Mouse (Mus musculus) hindbrain, embryonic 10.5 days (tissue): ENCODE data around the gene Pnkd. TPM values are rescaled to one million over a fixed set of nuclear protein-coding genes. Genes with fewer than 3 reads are reported as not detected.

ENCODE experiments used
- DNase-seq: peaks from one replicate; pipeline ENCODE4 v3.0.0-alpha.2; 2017; ENCODE audit warnings: low spot score
- H3K27ac ChIP-seq: fragments of 300-500 bp; sonication (generic); 2 replicates; pipeline ENCODE4 v1.5.1; 2016; ENCODE audit warnings: mild to moderate bottlenecking, moderate library complexity
- H3K27me3 ChIP-seq: fragments of 300-500 bp; sonication (generic); 2 replicates; pipeline ENCODE4 v1.6.1; 2016; ENCODE audit warnings: mild to moderate bottlenecking; ENCODE audit not compliant: poor library complexity, insufficient read depth, severe bottlenecking
- H3K36me3 ChIP-seq: fragments of 300-500 bp; sonication (generic); 2 replicates; pipeline ENCODE4 v1.6.1; 2016; ENCODE audit warnings: mild to moderate bottlenecking, moderate library complexity
- H3K4me1 ChIP-seq: fragments of 300-500 bp; sonication (generic); replicated peaks from 2 replicates; pipeline ENCODE4 v1.6.1; 2016; ENCODE audit warnings: mild to moderate bottlenecking
- H3K4me3 ChIP-seq: fragments of 300-500 bp; sonication (generic); 2 replicates; pipeline ENCODE4 v1.5.1; 2016; ENCODE audit warnings: mild to moderate bottlenecking, moderate library complexity
- H3K9me3 ChIP-seq: fragments of 300-500 bp; sonication (generic); 2 replicates; pipeline ENCODE4 v1.6.1; 2016; ENCODE audit warnings: mild to moderate bottlenecking, moderate library complexity
- WGBS: fragments of 180-500 bp; shearing (Covaris S2); methylation state at CpG from one replicate; pipeline ENCODE4 v1.1.7; 2016; 5-methylcytosine and 5-hydroxymethylcytosine counted together
- polyA plus RNA-seq: library from polyadenylated mRNA; unstranded; fragments of >200 nt; fragmentation: Nextera tagmentation; extraction: Ambion mirVana; gene quantifications from 2 replicates; pipeline ENCODE4 v1.2.1, GENCODE M21; 2016

Pnkd gene
- polyA plus RNA-seq, 1 experiment from 2014 or later: 120 TPM

GRCm38 (mm10) chr1:74329899-74330431, 45.2 kb downstream of the Pnkd start:
- Histone ChIP-seq H3K27ac (no peak overlapping the region), H3K4me3 (no peak overlapping the region), H3K9me3 (no peaks in the 10 kb centered on the region), H3K27me3 (no peaks in the 10 kb centered on the region), H3K36me3 (peaks cover 8% of the 10 kb centered on the region; the same call in 1 of the 2 replicates), H3K4me1 (peaks cover 34% of the 10 kb centered on the region)
- WGBS: 86% methylated on average over 7 of the region's 7 CpGs
- DNase-seq: no peak

- H3K27me3 ChIP-seq: no peaks in the 10 kb centered on the region
- no peaks in the 10 kb centered on the region for H3K9me3 ChIP-seq
- no peak for DNase-seq
- peak overlapping the region; percentile 37 for H3K27ac ChIP-seq
- peaks cover 40% of the 10 kb centered on the region for H3K4me1 ChIP-seq
- H3K36me3 ChIP-seq: peaks cover 8% of the 10 kb centered on the region; the same call in 1 of the 2 replicates
- WGBS: 83% methylated on average over 4 of the region's 4 CpGs
- no peak overlapping the region for H3K4me3 ChIP-seq
Measured at GRCm38 (mm10) chr1:74331046-74331681, 46.4 kb downstream of the Pnkd start.

GRCm38 (mm10) chr1:74332241-74332763, 47.6 kb downstream of the Pnkd start:
- peaks cover 40% of the 10 kb centered on the region for H3K4me1 ChIP-seq
- WGBS: under 1% methylated on average over 36 of the region's 36 CpGs

GRCm38 (mm10) chr1:74332930-74333329, 48.2 kb downstream of the Pnkd start:
- peaks cover 40% of the 10 kb centered on the region for H3K4me1 ChIP-seq
- no peaks in the 10 kb centered on the region for H3K27me3 ChIP-seq
- peak overlapping the region; percentile 65 for H3K4me3 ChIP-seq
- H3K9me3 ChIP-seq: no peaks in the 10 kb centered on the region
- peaks cover 8% of the 10 kb centered on the region; the same call in 1 of the 2 replicates for H3K36me3 ChIP-seq
- no peak for DNase-seq
- H3K27ac ChIP-seq: peak overlapping the region; percentile 86
- 6% methylated on average over 9 of the region's 9 CpGs for WGBS

More at GRCm38 (mm10) chr1:74332241-74332763, 47.6 kb downstream of the Pnkd start:
- peak; percentile 96 for DNase-seq
- H3K27ac ChIP-seq: peak overlapping the region; percentile 86
- no peaks in the 10 kb centered on the region for H3K9me3 ChIP-seq
- peak overlapping the region; percentile 65 for H3K4me3 ChIP-seq
- peaks cover 8% of the 10 kb centered on the region; the same call in 1 of the 2 replicates for H3K36me3 ChIP-seq
- H3K27me3 ChIP-seq: no peaks in the 10 kb centered on the region

- Histone ChIP-seq H3K4me1 (peaks cover 48% of the 10 kb centered on the region), H3K27ac (no peak overlapping the region), H3K27me3 (no peaks in the 10 kb centered on the region), H3K4me3 (no peak overlapping the region), H3K9me3 (no peaks in the 10 kb centered on the region), H3K36me3 (0 out of 2 replicates have a peak, but pooled peaks cover 3% of the 10 kb centered on the region)
- 78% methylated on average over 3 of the region's 3 CpGs for WGBS
- no peak for DNase-seq
Measured at GRCm38 (mm10) chr1:74334607-74335006, 49.9 kb downstream of the Pnkd start.

GRCm38 (mm10) chr1:74335033-74335432, 50.3 kb downstream of the Pnkd start:
- Histone ChIP-seq H3K27me3 (no peaks in the 10 kb centered on the region), H3K36me3 (0 out of 2 replicates have a peak, but pooled peaks cover 6% of the 10 kb centered on the region), H3K4me1 (peaks cover 52% of the 10 kb centered on the region), H3K4me3 (no peak overlapping the region), H3K27ac (no peak overlapping the region), H3K9me3 (no peaks in the 10 kb centered on the region)
- 65% methylated on average over 4 of the region's 4 CpGs for WGBS
- no peak for DNase-seq

GRCm38 (mm10) chr1:74335436-74336170, 50.9 kb downstream of the Pnkd start:
- no peak overlapping the region for H3K4me3 ChIP-seq
- H3K9me3 ChIP-seq: no peaks in the 10 kb centered on the region
- 83% methylated on average over 6 of the region's 6 CpGs for WGBS
- no peak for DNase-seq
- no peak overlapping the region for H3K27ac ChIP-seq
- peaks cover 11% of the 10 kb centered on the region for H3K36me3 ChIP-seq
- no peaks in the 10 kb centered on the region for H3K27me3 ChIP-seq
- peaks cover 57% of the 10 kb centered on the region for H3K4me1 ChIP-seq

- no peaks in the 10 kb centered on the region for H3K9me3 ChIP-seq
- H3K4me1 ChIP-seq: peaks cover 44% of the 10 kb centered on the region
- no peak overlapping the region for H3K4me3 ChIP-seq
- H3K27me3 ChIP-seq: no peaks in the 10 kb centered on the region
- no peak for DNase-seq
- no peak overlapping the region for H3K27ac ChIP-seq
- 77% methylated on average over 3 of the region's 3 CpGs for WGBS
- peaks cover 12% of the 10 kb centered on the region for H3K36me3 ChIP-seq
Measured at GRCm38 (mm10) chr1:74337241-74337771, 52.6 kb downstream of the Pnkd start.

GRCm38 (mm10) chr1:74338013-74338412, 53.3 kb downstream of the Pnkd start:
- 87% methylated on average over 5 of the region's 5 CpGs for WGBS
- DNase-seq: no peak
- H3K27ac ChIP-seq: 0 out of 2 replicates have a peak overlapping the region, but pooled peaks have one; percentile 40

GRCm38 (mm10) chr1:74338626-74339025, 53.9 kb downstream of the Pnkd start:
- Histone ChIP-seq H3K4me1 (peaks cover 40% of the 10 kb centered on the region), H3K4me3 (no peak overlapping the region), H3K9me3 (no peaks in the 10 kb centered on the region), H3K36me3 (peaks cover 12% of the 10 kb centered on the region), H3K27me3 (no peaks in the 10 kb centered on the region), H3K27ac (peak overlapping the region; percentile 40; the same call in 1 of the 2 replicates)
- WGBS: 76% methylated on average over 4 of the region's 4 CpGs
- DNase-seq: no peak

More at GRCm38 (mm10) chr1:74338013-74338412, 53.3 kb downstream of the Pnkd start:
- no peaks in the 10 kb centered on the region for H3K9me3 ChIP-seq
- H3K36me3 ChIP-seq: peaks cover 12% of the 10 kb centered on the region
- H3K4me3 ChIP-seq: no peak overlapping the region
- peaks cover 40% of the 10 kb centered on the region for H3K4me1 ChIP-seq
- no peaks in the 10 kb centered on the region for H3K27me3 ChIP-seq

- Histone ChIP-seq H3K27me3 (no peaks in the 10 kb centered on the region), H3K4me1 (peaks cover 41% of the 10 kb centered on the region), H3K36me3 (peaks cover 12% of the 10 kb centered on the region), H3K9me3 (no peaks in the 10 kb centered on the region), H3K27ac (no peak overlapping the region), H3K4me3 (no peak overlapping the region)
- DNase-seq: no peak
- WGBS: 90% methylated on average over 9 of the region's 9 CpGs
Measured at GRCm38 (mm10) chr1:74339917-74340316, 55.2 kb downstream of the Pnkd start.

GRCm38 (mm10) chr1:74340361-74340764, 55.6 kb downstream of the Pnkd start:
- Histone ChIP-seq H3K27me3 (no peaks in the 10 kb centered on the region), H3K4me3 (no peak overlapping the region), H3K36me3 (peaks cover 12% of the 10 kb centered on the region), H3K9me3 (no peaks in the 10 kb centered on the region), H3K4me1 (peaks cover 36% of the 10 kb centered on the region), H3K27ac (no peak overlapping the region)
- WGBS: 92% methylated on average over 6 of the region's 6 CpGs
- no peak for DNase-seq
